Comparison of ENCODE assay signal across 8 mouse cellular contexts in genomic region chr11:95750995-95751394, GRCm38 (mm10). TPM values are rescaled to one million over a fixed set of nuclear protein-coding genes. Genes with fewer than 3 reads are reported as not detected.
A peak's percentile ranks its signal among the peaks of the same experiment; 100 is the strongest.
DNase-seq lines count a peak whose midpoint lies in the region; ATAC-seq and TF ChIP-seq lines count a peak whose summit lies in the region.

No protein-coding gene starts in this region.

- peaks cover 54% of the 10 kb centered on the region for H3K36me3 ChIP-seq in midbrain, embryonic 10.5 days
- peaks cover 15% of the 10 kb centered on the region; the same call in 1 of the 2 replicates for H3K36me3 ChIP-seq in midbrain, embryonic 16.5 days (ENCODE audit: control insufficient read depth, insufficient read depth, low read length)
- peaks cover 8% of the 10 kb centered on the region; the same call in 1 of the 2 replicates for H3K36me3 ChIP-seq in intestine, embryonic 16.5 days (ENCODE audit: control insufficient read depth, insufficient read depth, low read length)
- peaks cover 66% of the 10 kb centered on the region for H3K36me3 ChIP-seq in limb, embryonic 10.5 days

- no peak overlapping the region for H3K9ac ChIP-seq in midbrain, embryonic 16.5 days (ENCODE audit: low read depth, low read length)
- H3K9ac ChIP-seq in intestine, embryonic 16.5 days (ENCODE audit: low read depth, low read length) = no peak overlapping the region

- H3K9me3 ChIP-seq in midbrain, embryonic 10.5 days (replicated peaks) = no peaks in the 10 kb centered on the region
- no peaks in the 10 kb centered on the region for H3K9me3 ChIP-seq in midbrain, embryonic 16.5 days (replicated peaks; ENCODE audit: control insufficient read depth, low read length, poor library complexity, severe bottlenecking)
- no peaks in the 10 kb centered on the region for H3K9me3 ChIP-seq in intestine, embryonic 16.5 days (ENCODE audit: control insufficient read depth, low read length)
- no peaks in the 10 kb centered on the region for H3K9me3 ChIP-seq in limb, embryonic 10.5 days (replicated peaks)

- TF ChIP-seq POLR2A in olfactory bulb, adult 2 months (IDR thresholded peaks at IDR 0.05; ENCODE audit: insufficient read depth, low read depth, low read length) = no peak

- DNase-seq in midbrain, embryonic 10.5 days (ENCODE audit: low spot score) = peak; percentile 67
- DNase-seq in brain, adult 2 months (ENCODE audit: low read depth, low spot score) = peak; percentile 86
- DNase-seq in fibroblast of lung, adult 2 months (ENCODE audit: low read depth) = peak; percentile 41
- DNase-seq in limb, embryonic 10.5 days (ENCODE audit: low spot score) = peak; percentile 82
- DNase-seq in testis, postnatal 14 days (ENCODE audit: low spot score) = peak; percentile 49

- no peaks in the 10 kb centered on the region for H3K27me3 ChIP-seq in midbrain, embryonic 10.5 days (ENCODE audit: low read depth, poor library complexity, severe bottlenecking)
- no peaks in the 10 kb centered on the region for H3K27me3 ChIP-seq in midbrain, embryonic 16.5 days (ENCODE audit: control insufficient read depth, insufficient read depth, low read depth, low read length)
- H3K27me3 ChIP-seq in intestine, embryonic 16.5 days (replicated peaks; ENCODE audit: control insufficient read depth, insufficient read depth, low read length) = no peaks in the 10 kb centered on the region
- no peaks in the 10 kb centered on the region for H3K27me3 ChIP-seq in limb, embryonic 10.5 days (ENCODE audit: low read depth, poor library complexity, severe bottlenecking)

- ATAC-seq in midbrain, embryonic 16.5 days = no peak
- peak; percentile 53; the same call in 1 of the 2 replicates for ATAC-seq in intestine, embryonic 16.5 days

- WGBS in midbrain, embryonic 10.5 days = 12% methylated on average over 1 of the region's 1 CpGs
- 8% methylated on average over 1 of the region's 1 CpGs for WGBS in midbrain, embryonic 16.5 days
- 33% methylated on average over 1 of the region's 1 CpGs for WGBS in intestine, embryonic 16.5 days
- WGBS in limb, embryonic 10.5 days = 15% methylated on average over 1 of the region's 1 CpGs
- WGBS in olfactory bulb, adult 2 months = 6% methylated on average over 1 of the region's 1 CpGs

- H3K4me2 ChIP-seq in midbrain, embryonic 16.5 days (ENCODE audit: low read length) = no peak overlapping the region
- H3K4me2 ChIP-seq in intestine, embryonic 16.5 days (ENCODE audit: low read depth, low read length) = no peak overlapping the region

- H3K27ac ChIP-seq in midbrain, embryonic 10.5 days (replicated peaks) = no peak overlapping the region
- H3K27ac ChIP-seq in midbrain, embryonic 16.5 days (ENCODE audit: low read length) = no peak overlapping the region
- no peak overlapping the region for H3K27ac ChIP-seq in intestine, embryonic 16.5 days (ENCODE audit: low read length)
- no peak overlapping the region for H3K27ac ChIP-seq in limb, embryonic 10.5 days
- H3K27ac ChIP-seq in olfactory bulb, adult 2 months (ENCODE audit: insufficient read depth, low read depth, low read length) = no peak overlapping the region

- no peak overlapping the region for H3K4me3 ChIP-seq in midbrain, embryonic 10.5 days
- no peak overlapping the region for H3K4me3 ChIP-seq in midbrain, embryonic 16.5 days (ENCODE audit: low read depth, low read length)
- no peak overlapping the region for H3K4me3 ChIP-seq in intestine, embryonic 16.5 days (ENCODE audit: low read length)
- no peak overlapping the region for H3K4me3 ChIP-seq in limb, embryonic 10.5 days
- H3K4me3 ChIP-seq in olfactory bulb, adult 2 months (ENCODE audit: insufficient read depth, low read depth, low read length) = no peak overlapping the region

- TF ChIP-seq CTCF in olfactory bulb, adult 2 months (IDR thresholded peaks at IDR 0.05; ENCODE audit: insufficient read depth, low read depth, low read length) = peak; percentile 31; the same call in 1 of the 2 replicates

- peaks cover 4% of the 10 kb centered on the region; the same call in 1 of the 2 replicates for H3K4me1 ChIP-seq in midbrain, embryonic 10.5 days
- H3K4me1 ChIP-seq in midbrain, embryonic 16.5 days (ENCODE audit: control insufficient read depth, insufficient read depth, low read length) = no peaks in the 10 kb centered on the region
- no peaks in the 10 kb centered on the region for H3K4me1 ChIP-seq in intestine, embryonic 16.5 days (ENCODE audit: control insufficient read depth, insufficient read depth, low read length)
- no peaks in the 10 kb centered on the region for H3K4me1 ChIP-seq in limb, embryonic 10.5 days
- H3K4me1 ChIP-seq in olfactory bulb, adult 2 months (ENCODE audit: control insufficient read depth, insufficient read depth, low read length) = peaks cover 4% of the 10 kb centered on the region

RNA-seq across cellular contexts. Expression of gene B130006D01Rik, which starts 27.6 kb away (rescaled TPM):
- 0.93 and 1.4 TPM in 2 replicates for polyA plus RNA-seq in midbrain, embryonic 10.5 days (2016; fragmentation: Nextera tagmentation; extraction: Ambion mirVana)
- polyA plus RNA-seq in midbrain, embryonic 16.5 days (2015; fragmentation: Nextera tagmentation; extraction: Ambion mirVana) = 1.3 and 1.4 TPM in 2 replicates
- 0.78 and 0.92 TPM in 2 replicates for polyA plus RNA-seq in intestine, embryonic 16.5 days (2015; fragmentation: Nextera tagmentation; extraction: Ambion mirVana)
- polyA plus RNA-seq in limb, embryonic 10.5 days (2016; fragmentation: Nextera tagmentation; extraction: Ambion mirVana) = 2.3 TPM in 2 replicates
- not detected in 2 replicates for polyA plus RNA-seq in olfactory bulb, adult 2 months (2012; ENCODE audit: insufficient read depth, insufficient read length, low replicate concordance, missing spikeins)

RNA-seq across cellular contexts. Expression of gene Zfp652, which starts 38.5 kb away (rescaled TPM):
- polyA plus RNA-seq in midbrain, embryonic 10.5 days (2016; fragmentation: Nextera tagmentation; extraction: Ambion mirVana) = 13.7 and 17.8 TPM in 2 replicates
- polyA plus RNA-seq in midbrain, embryonic 16.5 days (2015; fragmentation: Nextera tagmentation; extraction: Ambion mirVana) = 21.1 and 26.3 TPM in 2 replicates
- polyA plus RNA-seq in intestine, embryonic 16.5 days (2015; fragmentation: Nextera tagmentation; extraction: Ambion mirVana) = 14.7 and 16.8 TPM in 2 replicates
- polyA plus RNA-seq in limb, embryonic 10.5 days (2016; fragmentation: Nextera tagmentation; extraction: Ambion mirVana) = 18.0 and 21.5 TPM in 2 replicates
- polyA plus RNA-seq in olfactory bulb, adult 2 months (2012; ENCODE audit: insufficient read depth, insufficient read length, low replicate concordance, missing spikeins) = 93.0 TPM in 1 of 2 replicates, not detected in the other
